Mouse (Mus musculus) heart, postnatal 0 days (tissue): ENCODE results near the gene St6gal1. TPM values are rescaled to one million over a fixed set of nuclear protein-coding genes. Genes with fewer than 3 reads are reported as not detected.
A peak's percentile ranks its signal among the peaks of the same experiment; 100 is the strongest.

ENCODE experiments used
- ATAC-seq: fragments of 200-750 bp; cut with Nextera tagmentation; 2 replicates; pipeline ENCODE4 v1.8.0; 2017; ENCODE audit warnings: low read depth, moderate number of reproducible peaks, moderate library complexity; ENCODE audit not compliant: insufficient read depth
- DNase-seq: peaks from one replicate; pipeline ENCODE4 v3.0.0-alpha.2; 2016; ENCODE audit warnings: low spot score
- H3K27ac ChIP-seq: fragments of 300-500 bp; sonication (generic); 2 replicates; pipeline ENCODE4 v1.5.1; 2014; ENCODE audit warnings: low read depth, mild to moderate bottlenecking
- H3K27me3 ChIP-seq: fragments of 300-500 bp; sonication (generic); 2 replicates; pipeline ENCODE4 v1.6.1; 2014; ENCODE audit warnings: low read length, mixed read lengths; ENCODE audit not compliant: control insufficient read depth, insufficient read depth
- H3K36me3 ChIP-seq: fragments of 300-500 bp; sonication (generic); replicated peaks from 2 replicates; pipeline ENCODE4 v1.6.1; 2014; ENCODE audit warnings: low read length, mixed read lengths; ENCODE audit not compliant: control insufficient read depth, insufficient read depth
- H3K4me1 ChIP-seq: fragments of 300-500 bp; sonication (generic); 2 replicates; pipeline ENCODE4 v1.6.1; 2014; ENCODE audit warnings: antibody characterized with exemption; ENCODE audit not compliant: control insufficient read depth, insufficient read depth
- H3K4me2 ChIP-seq: fragments of 300-500 bp; sonication (generic); 2 replicates; pipeline ENCODE4 v1.6.1; 2014; ENCODE audit warnings: low read depth, mild to moderate bottlenecking, low read length, moderate library complexity
- H3K4me3 ChIP-seq: fragments of 300-500 bp; sonication (generic); 2 replicates; pipeline ENCODE4 v1.5.1; 2014; ENCODE audit warnings: low read depth, low read length
- H3K9ac ChIP-seq: fragments of 300-500 bp; sonication (generic); replicated peaks from 2 replicates; pipeline ENCODE4 v1.6.1; 2014; ENCODE audit warnings: low read depth, low read length, mixed read lengths
- H3K9me3 ChIP-seq: fragments of 300-500 bp; sonication (generic); replicated peaks from 2 replicates; pipeline ENCODE4 v1.6.1; 2016; ENCODE audit warnings: low read length; ENCODE audit not compliant: control insufficient read depth
- CTCF ChIP-seq: IDR thresholded peaks from 2 replicates; pipeline ENCODE4 v1.5.1; 2016; ENCODE audit warnings: antibody characterized with exemption, control low read depth, low read depth
- EP300 ChIP-seq: IDR thresholded peaks from 2 replicates; pipeline ENCODE4 v1.6.1; 2016; ENCODE audit warnings: antibody characterized with exemption, low read depth
- WGBS: fragments of 180-500 bp; shearing (Covaris S2); extraction: QIAGEN DNeasy Blood & Tissue Kit; methylation state at CpG from one replicate; pipeline ENCODE4 v1.1.7; 2014; 5-methylcytosine and 5-hydroxymethylcytosine counted together
- polyA plus RNA-seq: library from polyadenylated mRNA; unstranded; fragments of >200 nt; fragmentation: Nextera tagmentation; extraction: Ambion mirVana; gene quantifications from 2 replicates; pipeline ENCODE4 v1.2.1, GENCODE M21; 2015
- total RNA-seq: library from RNA; depleted of rRNA; stranded (reverse); fragments of >200 nt; gene quantifications from 2 replicates; pipeline ENCODE4 v1.2.3, GENCODE M21; 2014; ENCODE audit warnings: low replicate concordance

St6gal1 gene
- total and polyA plus RNA-seq, 2 experiments from 2014 or later = 10.0 to 23.5 TPM

GRCm38 (mm10) chr16:23271746-23272520 lies 47.4 kb downstream of the St6gal1 start:
- peak; percentile 47 for DNase-seq
- TF ChIP-seq EP300 = no peak
- TF ChIP-seq CTCF = no peak
- Histone ChIP-seq H3K36me3 (no peaks in the 10 kb centered on the region), H3K27ac (peak overlapping the region; percentile 11; the same call in 1 of the 2 replicates), H3K9me3 (no peaks in the 10 kb centered on the region), H3K9ac (no peak overlapping the region), H3K4me2 (no peak overlapping the region), H3K4me3 (no peak overlapping the region), H3K4me1 (peaks cover 24% of the 10 kb centered on the region), H3K27me3 (no peaks in the 10 kb centered on the region)
- 62% methylated on average over 14 of the region's 14 CpGs for WGBS
- peak; percentile 64 for ATAC-seq

DNA sequence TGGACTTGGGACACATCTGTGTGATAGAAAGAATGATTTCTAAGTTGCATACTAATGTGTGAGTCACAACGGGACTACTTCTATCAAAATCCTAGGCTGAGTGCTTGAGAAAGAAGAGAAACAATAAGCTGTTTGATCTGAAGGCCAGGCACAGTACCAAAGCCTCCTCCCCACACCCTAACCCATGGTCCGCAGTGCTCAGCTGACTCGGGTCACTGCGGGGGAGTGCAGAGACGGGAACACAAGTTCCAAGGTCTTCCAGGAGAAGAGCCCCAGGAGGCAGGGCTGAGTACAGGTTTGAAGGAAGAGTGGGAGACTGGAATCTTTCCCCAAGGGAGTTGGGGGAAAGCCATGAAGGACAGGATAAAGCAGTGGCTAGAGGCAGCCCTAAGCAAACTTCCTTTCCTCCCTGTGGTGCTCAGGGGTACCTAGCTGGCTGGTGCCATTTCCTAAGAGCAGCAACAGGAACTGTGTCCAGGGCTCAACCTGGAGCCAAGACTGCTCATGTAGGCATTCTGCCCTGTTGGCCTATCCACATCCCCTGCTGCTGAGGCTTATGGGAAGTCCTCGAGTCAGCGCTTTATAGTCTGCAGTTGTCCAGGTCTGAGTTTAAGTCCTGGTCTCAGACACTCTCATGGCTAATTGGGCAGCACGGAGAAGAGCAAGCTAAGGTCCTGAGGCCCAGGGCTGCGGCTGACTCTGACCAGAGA lies 48.1 kb downstream of the St6gal1 start:
- Histone ChIP-seq H3K27ac (peak overlapping the region; percentile 11; the same call in 1 of the 2 replicates), H3K9ac (no peak overlapping the region), H3K9me3 (no peaks in the 10 kb centered on the region), H3K36me3 (no peaks in the 10 kb centered on the region), H3K4me2 (no peak overlapping the region), H3K27me3 (no peaks in the 10 kb centered on the region), H3K4me3 (no peak overlapping the region), H3K4me1 (peaks cover 24% of the 10 kb centered on the region)
- 73% methylated on average over 9 of the region's 9 CpGs for WGBS
- ATAC-seq (0 out of 2 replicates have a peak, but pooled peaks have one; percentile 30), DNase-seq (peak; percentile 11)
- TF ChIP-seq EP300 (no peak), CTCF (no peak)

- DNase-seq (no peak), ATAC-seq (no peak)
- Histone ChIP-seq H3K9me3 (no peaks in the 10 kb centered on the region), H3K9ac (no peak overlapping the region), H3K4me1 (peaks cover 24% of the 10 kb centered on the region), H3K4me3 (no peak overlapping the region), H3K4me2 (no peak overlapping the region), H3K27me3 (no peaks in the 10 kb centered on the region), H3K36me3 (no peaks in the 10 kb centered on the region), H3K27ac (no peak overlapping the region)
- TF ChIP-seq EP300 (no peak), CTCF (no peak)
- 84% methylated on average over 6 of the region's 6 CpGs for WGBS
Observed at GRCm38 (mm10) chr16:23274005-23274404, 49.5 kb downstream of the St6gal1 start.

DNA sequence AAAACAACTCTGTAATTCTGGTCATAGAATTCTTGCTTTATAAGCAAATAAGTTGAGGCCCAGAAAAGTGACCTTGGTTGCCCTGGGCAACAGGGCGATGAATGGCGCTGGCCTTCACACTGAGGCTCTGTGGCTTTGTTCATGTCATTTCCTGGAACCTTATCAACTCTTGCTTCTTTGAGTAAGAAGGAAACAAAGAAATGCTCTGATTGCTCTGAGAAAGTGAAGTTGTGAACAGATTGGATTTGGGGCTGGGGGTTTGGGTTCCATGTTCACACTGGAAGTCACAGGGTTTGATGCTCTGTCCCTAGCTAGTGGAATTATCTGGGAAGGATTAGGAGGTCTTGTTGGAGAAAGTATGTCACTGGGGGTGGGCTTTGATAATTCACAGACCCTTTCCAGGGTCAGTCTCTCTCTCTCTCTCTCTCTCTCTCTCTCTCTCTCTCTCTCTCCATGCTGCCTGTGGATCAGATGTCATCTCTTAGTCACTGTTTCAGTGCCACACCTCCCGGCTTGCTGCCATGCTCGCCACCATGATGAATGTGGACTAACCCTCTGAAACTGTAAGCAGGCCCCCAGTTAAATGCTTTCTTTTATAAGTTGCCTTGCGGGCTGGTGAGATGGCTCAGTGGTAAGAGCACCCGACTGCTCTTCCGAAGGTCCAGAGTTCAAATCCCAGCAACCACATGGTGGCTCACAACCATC lies 50.2 kb downstream of the St6gal1 start:
- DNase-seq = no peak
- TF ChIP-seq CTCF (no peak), EP300 (no peak)
- H3K27ac ChIP-seq = no peak overlapping the region
- no peak overlapping the region for H3K4me2 ChIP-seq
- H3K9ac ChIP-seq = no peak overlapping the region
- no peaks in the 10 kb centered on the region for H3K9me3 ChIP-seq
- H3K4me1 ChIP-seq = peaks cover 24% of the 10 kb centered on the region
- H3K27me3 ChIP-seq = no peaks in the 10 kb centered on the region
- no peaks in the 10 kb centered on the region for H3K36me3 ChIP-seq
- H3K4me3 ChIP-seq = no peak overlapping the region
- ATAC-seq = no peak
- WGBS = 90% methylated on average over 7 of the region's 7 CpGs

GRCm38 (mm10) chr16:23275661-23276060 lies 51.1 kb downstream of the St6gal1 start:
- Histone ChIP-seq H3K27ac (no peak overlapping the region), H3K36me3 (no peaks in the 10 kb centered on the region), H3K27me3 (no peaks in the 10 kb centered on the region), H3K9me3 (no peaks in the 10 kb centered on the region), H3K4me2 (no peak overlapping the region), H3K9ac (no peak overlapping the region), H3K4me1 (peaks cover 19% of the 10 kb centered on the region), H3K4me3 (no peak overlapping the region)
- no peak for TF ChIP-seq EP300
- no peak for TF ChIP-seq CTCF
- no peak for ATAC-seq
- 68% methylated on average over 2 of the region's 2 CpGs for WGBS
- DNase-seq = no peak
